Mouse (Mus musculus): ENCODE results near the gene Htr5b.

- no peak for TF ChIP-seq POLR2A (IDR thresholded peaks at IDR 0.05; ENCODE audit: borderline replicate concordance, insufficient read depth, low read length)
- TF ChIP-seq CTCF (IDR thresholded peaks at IDR 0.05; ENCODE audit: borderline replicate concordance, insufficient read depth, low read depth, low read length), result no peak
These were observed 31.2 kb downstream of the Htr5b start for GRCm38 (mm10) chr1:121497093-121497492.

Measured in cerebellum, adult 2 months (tissue).